Mouse (Mus musculus): ENCODE results near the gene B020031M17Rik.
"Not testable (repeated sequence)": the region's sequence is repeated elsewhere in the genome, so short reads cannot be mapped to it uniquely, and the experiment has no call there.

B020031M17Rik gene

DNA sequence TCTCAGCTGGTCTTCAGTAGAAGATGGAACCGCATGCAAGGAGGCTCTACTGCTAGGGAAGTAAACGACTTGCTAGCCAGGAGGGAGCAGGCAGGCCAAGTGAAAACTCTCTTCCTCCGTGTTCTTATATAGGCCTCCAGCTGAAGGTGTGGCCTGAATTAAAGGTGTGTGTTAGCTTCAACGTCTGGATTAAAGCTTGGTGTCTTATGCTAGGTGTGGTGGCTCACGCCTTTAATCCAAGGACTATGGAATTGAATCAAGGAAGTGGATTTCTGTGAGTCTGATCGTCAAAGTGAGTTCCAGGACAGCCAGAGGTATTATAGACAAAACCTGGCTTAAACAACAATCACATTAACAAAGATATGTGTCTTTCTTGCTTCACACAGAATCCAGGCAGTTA is at the start of gene B020031M17Rik:
B020031M17Rik (minus strand) TSS at position 101 of the 400 bp plus-strand sequence.
- DNase-seq, result not testable (repeated sequence)

DNA sequence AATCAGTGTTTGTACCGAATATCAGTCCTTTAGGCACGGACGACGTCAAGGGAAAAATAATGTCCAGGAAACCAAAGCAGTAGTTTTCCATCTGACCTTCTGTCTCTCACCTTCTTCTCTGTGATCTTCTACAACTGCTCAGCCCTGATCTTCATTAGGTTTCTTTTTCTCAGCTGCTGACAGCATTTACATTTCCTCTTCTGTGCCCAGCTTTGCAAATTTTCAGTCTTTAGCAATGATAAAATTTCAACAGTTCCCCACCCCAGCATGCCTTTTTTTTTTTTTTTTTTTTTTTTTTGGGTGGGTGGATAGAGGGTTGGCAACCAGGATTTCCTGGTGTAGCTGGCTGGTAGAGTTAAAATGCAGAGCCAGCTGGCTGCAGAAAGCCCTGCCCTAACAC is 48.6 kb upstream of the B020031M17Rik start:
- DNase-seq, result not testable (repeated sequence)

DNA sequence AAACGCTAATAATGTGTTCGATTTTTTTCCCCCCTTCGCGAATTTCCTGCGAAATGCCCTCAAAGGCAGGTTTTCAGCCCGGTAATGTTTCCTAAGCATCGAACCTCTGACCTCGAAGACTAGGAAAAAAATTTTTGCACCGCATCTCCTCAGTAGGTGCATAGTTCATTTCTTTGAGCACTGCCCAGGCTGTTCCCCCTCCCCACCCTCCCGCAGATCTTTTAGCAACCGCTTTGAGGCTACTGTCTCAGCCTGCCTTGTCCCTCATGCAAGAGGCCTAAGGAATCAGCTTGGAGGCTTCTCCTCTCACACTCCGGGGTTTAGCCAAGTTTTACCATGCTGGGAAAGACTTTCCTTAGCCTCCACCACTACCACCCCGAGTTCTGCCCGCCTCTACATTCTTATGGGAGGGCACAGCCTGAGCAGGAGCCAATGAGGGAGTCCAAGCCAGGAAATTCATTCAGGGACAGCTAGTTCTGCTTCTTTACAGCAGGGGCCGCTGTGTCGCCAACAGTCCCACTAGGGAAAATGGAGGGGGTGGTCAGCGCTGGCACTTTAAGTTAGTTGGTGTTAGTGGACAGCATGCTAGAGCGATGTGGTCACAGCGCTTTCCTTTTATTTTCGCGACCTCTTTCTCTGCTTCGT is 48.0 kb upstream of the B020031M17Rik start:
- DNase-seq, result not testable (repeated sequence)

GRCm38 (mm10) chr13:119991917-119992496 is 41.4 kb upstream of the B020031M17Rik start:
- DNase-seq, result not testable (repeated sequence)

DNA sequence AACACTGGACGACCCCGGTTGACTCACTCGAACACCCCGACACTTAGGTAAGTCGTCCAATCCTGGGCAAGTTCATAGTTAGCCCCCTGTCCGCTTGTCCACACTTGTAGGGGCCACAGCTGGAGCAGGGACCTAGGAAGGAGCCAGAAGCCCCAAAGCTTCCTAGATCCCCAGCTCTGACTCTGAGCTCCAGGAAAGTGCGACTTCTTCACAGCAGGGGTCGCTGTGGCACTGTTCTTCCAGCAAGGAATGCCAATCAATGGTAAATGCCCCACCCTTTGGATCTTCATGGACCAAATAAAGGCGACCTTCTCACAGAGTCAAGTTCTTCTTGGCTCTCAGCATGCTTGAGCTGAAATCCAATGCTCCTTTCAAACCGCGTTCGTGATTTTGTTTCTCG is 40.7 kb upstream of the B020031M17Rik start:
- not testable (repeated sequence) for DNase-seq

- not testable (repeated sequence) for DNase-seq
Observed at GRCm38 (mm10) chr13:119969163-119969562, 18.6 kb upstream of the B020031M17Rik start.

DNA sequence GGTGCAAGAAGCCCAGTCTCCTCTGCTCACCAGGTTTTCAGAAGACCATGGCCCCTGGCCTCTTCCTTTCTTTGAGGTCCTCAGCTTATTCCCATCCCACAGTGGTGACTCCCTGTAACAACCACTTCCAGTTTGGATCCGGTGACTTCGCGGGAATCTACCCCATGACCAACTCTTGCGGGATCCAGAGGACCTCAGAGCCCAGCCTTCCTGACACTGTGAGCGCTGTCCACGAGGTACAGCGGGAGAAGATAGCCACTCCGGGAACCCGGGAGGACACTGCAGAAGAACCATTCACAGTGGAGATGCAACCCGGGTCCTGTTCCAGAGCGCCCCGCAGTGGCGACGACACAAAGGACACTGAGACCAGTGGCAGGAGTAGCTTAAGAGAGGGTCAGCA is 17.6 kb upstream of the B020031M17Rik start:
- DNase-seq, result not testable (repeated sequence)

DNA sequence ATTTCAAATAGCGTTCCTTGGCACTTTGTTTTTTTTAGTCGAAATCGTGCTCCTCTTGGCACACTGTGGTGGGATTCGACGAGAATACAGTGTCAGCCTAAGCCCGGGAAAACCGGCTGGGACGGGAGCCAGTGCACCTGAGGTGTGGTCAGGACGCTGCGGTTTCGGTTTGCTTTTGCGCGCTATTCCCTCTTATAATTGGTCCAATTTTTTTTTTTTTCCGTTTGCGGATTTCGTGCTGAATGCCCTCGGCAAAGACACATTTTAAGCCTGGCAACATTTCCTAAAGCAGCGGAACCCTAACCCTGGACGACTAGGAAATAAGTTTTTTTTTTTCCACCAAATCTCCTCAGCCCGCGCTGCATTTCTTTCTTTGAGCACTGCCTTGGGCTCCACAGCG is 15.4 kb upstream of the B020031M17Rik start:
- peak; percentile 10 for DNase-seq

DNA sequence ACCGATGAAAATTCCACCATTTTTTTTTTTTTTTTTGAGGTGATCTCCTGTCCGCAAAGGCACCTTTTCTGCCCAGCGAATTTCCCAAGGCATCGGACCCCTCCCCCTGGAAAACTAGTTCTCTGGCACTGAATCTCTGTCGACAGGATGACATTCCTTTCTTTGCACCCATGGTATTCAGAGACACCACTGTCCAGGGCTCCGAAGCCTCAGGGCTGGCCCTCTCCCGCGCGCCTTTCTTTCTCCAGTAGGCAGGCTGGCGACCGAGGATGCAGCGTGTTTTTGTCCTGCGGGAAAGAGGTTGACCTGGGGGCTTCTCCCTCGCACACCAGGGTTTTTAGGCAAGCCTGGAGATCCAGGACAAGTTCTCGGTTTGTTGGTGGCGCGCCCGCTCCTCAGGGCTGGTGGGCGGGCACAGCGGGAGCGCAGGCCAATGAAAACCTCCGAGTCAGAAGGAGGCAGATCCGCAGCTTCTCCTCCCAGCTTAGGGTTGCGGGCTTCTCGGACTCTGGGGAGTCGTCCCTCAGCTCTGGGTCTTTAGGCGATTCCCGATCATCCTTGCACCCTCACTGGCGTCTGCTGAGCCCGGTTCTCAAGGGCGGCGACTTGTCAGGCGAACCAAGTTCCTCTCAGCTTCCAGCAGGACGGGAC is 14.8 kb upstream of the B020031M17Rik start:
- not testable (repeated sequence) for DNase-seq

GRCm38 (mm10) chr13:119962856-119963255 is 12.2 kb upstream of the B020031M17Rik start:
- DNase-seq, result not testable (repeated sequence)

GRCm38 (mm10) chr13:119955567-119955966 is 5.0 kb upstream of the B020031M17Rik start:
- not testable (repeated sequence) for DNase-seq

- DNase-seq, result not testable (repeated sequence)
Observed at GRCm38 (mm10) chr13:119955089-119955488, 4.5 kb upstream of the B020031M17Rik start.

GRCm38 (mm10) chr13:119929172-119929571 is 21.4 kb downstream of the B020031M17Rik start, which contains the start of gene Gm21761:
Gene Gm21761 (minus strand): TSS chr13:119929272.
- DNase-seq, result not testable (repeated sequence)

- DNase-seq, result not testable (repeated sequence)
Observed at GRCm38 (mm10) chr13:119924597-119925340, 25.8 kb downstream of the B020031M17Rik start.

DNA sequence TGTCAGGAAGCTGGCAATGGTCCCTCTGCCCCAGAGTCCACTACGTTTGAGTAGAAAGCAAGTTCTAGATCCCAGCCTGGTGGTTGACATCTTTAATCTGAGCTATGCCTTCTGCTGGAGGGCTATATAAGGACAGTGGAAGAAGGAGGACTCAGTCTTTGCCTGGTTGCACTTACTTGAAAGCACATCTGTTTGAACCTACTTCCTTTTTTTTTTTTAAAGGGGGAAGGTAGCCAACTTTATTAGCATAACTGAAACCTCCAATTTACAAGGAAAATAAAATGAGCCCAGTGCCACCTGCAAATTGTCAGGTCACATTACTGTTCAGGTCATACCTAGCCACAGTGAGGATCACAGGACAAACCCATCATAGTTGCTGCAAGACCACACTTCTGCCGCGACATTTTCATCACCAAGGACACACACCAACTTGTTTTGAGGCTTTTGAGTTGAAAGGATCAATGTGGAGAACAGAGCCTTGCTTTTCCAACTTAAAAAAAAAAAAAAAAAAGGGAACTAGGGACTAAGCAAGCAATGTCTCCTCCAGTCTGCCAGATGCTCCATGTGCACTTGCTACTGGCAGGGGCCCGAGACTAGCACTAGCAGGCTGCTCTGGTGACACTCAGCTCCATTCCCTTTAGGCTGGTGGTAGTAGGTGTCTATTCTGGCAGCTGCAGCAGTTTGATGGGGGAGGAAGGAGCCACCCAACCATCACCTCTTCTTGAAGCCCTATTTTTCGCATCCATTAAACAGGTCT is 33.5 kb downstream of the B020031M17Rik start:
- not testable (repeated sequence) for DNase-seq

- not testable (repeated sequence) for DNase-seq
Observed at GRCm38 (mm10) chr13:119916449-119916848, 34.2 kb downstream of the B020031M17Rik start.

Measured in embryo, embryonic 11 days (tissue).